Mouse (Mus musculus) layer of hippocampus, postnatal 14 days (tissue): ENCODE data around the gene 1700016D06Rik. TPM values are rescaled to one million over a fixed set of nuclear protein-coding genes. Genes with fewer than 3 reads are reported as not detected.
"Not testable (repeated sequence)": the region's sequence is repeated elsewhere in the genome, so short reads cannot be mapped to it uniquely, and the experiment has no call there.

Experiments
- DNase-seq, 2 experiments: peaks; one replicate each; pipeline ENCODE4 v3.0.0; 2021 to 2022; ENCODE audit warnings: low spot score in 2 of 2, mixed read lengths in 1 of 2
- total RNA-seq, 2 experiments: library from RNA; stranded (reverse); gene quantifications; 2 replicates each; pipeline ENCODE4 v1.2.3; 2021

The 1700016D06Rik gene
- total RNA-seq, 2 experiments from 2014 or later: not detected

- no peak for DNase-seq
Observed at GRCm38 (mm10) chr8:11703789-11704188, 2.9 kb upstream of the 1700016D06Rik start.

GRCm38 (mm10) chr8:11701428-11701827 lies 565 bp upstream of the 1700016D06Rik start:
- DNase-seq: no peak

DNA sequence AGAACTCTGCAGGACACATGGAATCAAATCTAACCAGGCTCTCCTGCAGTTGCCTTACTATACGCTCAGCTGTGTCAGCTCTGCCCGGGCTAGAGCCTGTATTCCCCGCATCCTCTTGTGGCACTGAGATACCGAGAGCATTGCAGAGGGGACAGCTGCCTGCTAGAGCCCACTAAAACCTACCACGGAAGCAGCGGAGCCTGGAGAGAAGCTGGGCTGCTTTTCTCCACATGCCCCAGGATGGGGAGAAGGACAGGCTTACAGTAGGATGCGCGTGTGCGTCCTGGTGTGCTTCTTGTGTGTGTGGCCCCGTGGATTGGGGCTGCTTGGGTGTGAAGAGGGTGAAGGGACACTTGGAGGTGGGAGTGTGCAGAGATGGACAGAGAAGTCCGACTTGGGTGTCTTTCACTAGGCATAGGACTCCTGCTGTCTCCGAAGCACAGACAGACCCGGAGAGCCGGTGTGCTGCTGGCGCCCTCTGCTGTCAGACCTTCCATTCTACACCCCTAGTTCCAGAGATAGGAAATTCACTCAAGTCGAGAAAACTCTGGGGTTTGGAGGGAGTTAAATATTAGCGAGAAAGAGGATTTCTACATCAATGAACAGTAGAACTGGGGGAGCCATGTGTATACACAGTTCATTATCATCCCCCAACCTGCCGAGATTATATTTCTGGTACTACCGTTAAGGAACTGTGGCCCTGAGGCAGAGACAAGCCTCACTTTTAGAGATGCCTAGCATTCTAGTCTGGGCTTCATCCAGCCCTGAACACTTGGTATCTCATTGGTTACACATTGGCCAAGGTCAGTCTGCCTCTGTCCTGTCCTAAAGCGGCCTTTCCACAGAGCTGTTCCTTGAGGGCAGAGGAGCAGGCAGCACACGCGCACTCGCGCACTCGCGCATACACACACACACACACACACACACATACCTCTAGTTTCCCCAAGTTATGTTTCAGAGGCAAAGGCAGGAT lies 517 bp downstream of the 1700016D06Rik start:
- DNase-seq: peak; percentile 83 to 88

DNA sequence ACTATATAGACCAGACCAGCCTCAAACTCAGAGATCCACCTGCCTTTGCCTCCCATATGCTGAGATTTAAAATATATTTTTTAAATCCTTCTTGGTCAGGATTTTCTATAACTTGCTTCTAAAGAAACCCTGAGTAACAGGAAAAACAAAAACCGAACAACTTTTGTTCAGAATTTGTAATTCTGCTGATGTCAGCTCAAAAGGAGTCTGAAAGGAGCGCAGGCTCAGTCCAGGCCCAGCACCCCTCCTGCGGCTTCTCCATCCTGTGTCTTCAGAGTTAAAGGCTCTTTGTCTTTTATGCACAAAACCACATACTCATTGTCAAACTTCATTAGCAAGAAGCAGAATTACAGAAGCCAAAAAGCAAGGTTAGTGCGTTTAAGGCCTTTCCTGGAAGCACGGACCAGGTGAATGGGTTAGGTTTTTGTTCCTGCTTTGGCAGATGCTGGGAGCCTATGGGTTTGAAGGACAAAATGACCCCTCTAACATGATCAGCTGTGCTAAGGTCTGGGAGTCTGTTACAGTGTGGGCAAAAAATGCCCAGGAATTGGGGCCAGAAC lies 1.3 kb downstream of the 1700016D06Rik start:
- DNase-seq: no peak

- DNase-seq: no peak
Observed at GRCm38 (mm10) chr8:11697467-11697866, 3.4 kb downstream of the 1700016D06Rik start.

DNA sequence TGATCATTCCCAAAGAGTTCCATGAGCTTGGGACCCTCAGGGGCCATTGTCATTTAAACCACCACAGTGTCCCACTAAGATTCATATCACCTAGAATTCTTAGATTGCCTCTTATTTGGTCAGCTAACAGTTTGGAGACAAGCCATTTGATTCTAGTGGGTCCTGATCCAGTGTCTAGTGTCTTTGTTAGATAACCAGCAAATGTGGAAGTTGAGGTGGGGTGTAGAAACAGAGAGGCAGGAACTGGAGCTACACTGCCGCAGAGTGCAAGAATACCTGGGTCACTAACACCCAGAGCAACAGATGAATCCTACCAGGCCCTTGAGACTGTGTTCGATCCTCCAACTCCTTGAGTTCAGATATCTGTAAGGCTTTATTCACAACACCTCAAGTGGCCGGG lies 4.7 kb downstream of the 1700016D06Rik start:
- no peak for DNase-seq

DNA sequence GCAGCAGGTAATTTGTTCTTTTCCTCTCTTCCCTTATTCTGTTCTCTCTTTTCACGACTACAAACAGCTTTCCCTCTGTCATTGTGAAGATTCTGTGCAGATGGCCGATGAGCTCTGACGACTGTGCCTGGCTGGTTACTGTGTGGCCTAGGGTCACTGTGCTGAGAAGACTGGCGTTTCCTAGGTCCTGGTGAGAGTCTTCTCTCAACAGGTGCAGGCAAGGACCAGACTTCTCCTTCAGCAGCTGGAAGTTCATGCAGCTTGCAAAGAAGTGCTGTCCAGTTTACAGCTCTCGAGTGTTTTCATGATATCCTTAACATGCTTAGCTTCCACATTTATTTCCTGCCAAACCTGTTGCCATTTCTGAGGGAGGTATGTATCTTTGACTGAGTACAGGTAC lies 6.9 kb downstream of the 1700016D06Rik start:
- no peak for DNase-seq

- DNase-seq: no peak
Observed at GRCm38 (mm10) chr8:11692455-11692854, 8.4 kb downstream of the 1700016D06Rik start.

DNA sequence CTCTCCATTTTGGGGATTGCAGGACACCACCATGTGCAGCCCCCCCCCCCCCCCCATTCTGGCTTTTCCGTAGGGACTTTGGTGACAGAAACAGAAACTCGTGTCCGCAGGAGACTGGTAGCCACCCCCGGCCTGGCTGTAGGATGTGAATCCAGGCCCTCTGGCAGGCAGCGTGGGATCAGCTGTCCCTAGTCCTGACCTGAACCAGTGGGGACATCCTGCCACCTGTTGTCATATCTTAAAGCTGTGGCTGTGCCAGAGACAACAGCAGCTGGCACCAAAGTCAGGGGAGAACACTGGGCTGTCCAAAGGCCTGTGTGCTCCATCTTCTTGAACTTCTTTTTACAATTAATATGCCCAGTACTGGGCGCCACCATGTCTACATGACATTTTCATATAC lies 9.1 kb downstream of the 1700016D06Rik start:
- DNase-seq: no peak

DNA sequence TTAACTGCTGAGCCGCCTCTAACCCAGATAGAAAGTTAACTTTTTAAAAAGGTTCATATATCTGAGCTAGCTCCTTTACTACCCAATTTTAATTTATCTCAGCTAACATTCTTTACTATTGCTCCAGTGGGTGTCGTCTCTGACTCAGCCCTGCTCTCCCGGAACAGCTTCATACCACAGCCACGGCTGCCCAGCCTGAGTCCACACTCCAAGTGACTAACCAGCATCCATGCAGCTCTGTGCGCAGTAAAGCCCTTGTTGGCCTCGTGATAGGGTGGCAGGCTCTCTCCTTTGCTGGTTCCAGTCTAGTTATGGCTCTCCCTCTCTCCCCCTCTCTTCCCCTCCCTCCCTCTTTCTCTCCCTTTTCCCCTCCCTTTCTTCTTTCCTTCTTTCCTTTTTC lies 9.6 kb downstream of the 1700016D06Rik start:
- DNase-seq: no peak

DNA sequence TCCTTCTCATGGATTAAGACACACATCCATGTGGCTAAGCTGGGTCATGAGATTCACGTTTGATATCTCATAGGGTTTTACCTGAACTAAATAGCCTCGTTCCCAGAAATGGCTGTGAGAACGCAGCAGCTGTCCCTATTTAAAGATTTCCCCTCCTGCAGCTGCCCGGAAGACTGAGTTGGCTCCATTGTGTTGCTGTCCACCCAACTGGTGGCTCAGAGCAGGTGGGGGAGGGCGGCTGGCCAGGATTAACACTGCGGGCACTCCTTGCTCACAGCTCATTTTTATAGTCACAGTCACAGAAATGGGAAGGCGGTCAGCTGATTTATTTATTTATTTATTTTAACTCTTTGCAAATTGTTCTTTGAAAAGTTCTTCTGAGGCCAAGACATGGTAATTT lies 10.9 kb downstream of the 1700016D06Rik start:
- DNase-seq: no peak

DNA sequence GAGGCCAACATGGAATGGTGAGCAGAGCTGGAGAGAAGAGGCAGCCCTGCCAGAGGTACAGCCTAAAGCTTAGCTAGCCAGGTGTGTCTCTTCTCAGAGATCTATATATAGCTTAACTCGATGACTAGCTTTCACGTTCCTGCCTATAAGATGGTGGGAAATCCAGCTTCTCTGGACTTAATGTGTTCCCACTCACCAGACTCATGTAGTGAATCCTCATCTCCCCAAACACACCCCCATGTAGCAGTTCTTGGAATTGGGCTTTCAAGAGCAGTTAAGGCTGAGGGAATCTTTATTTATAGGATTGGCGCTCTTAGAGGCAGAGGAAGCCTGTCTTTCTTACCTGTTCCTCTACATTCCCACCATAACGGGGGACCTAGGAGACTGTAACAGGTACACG lies 13.6 kb downstream of the 1700016D06Rik start:
- DNase-seq: no peak

DNA sequence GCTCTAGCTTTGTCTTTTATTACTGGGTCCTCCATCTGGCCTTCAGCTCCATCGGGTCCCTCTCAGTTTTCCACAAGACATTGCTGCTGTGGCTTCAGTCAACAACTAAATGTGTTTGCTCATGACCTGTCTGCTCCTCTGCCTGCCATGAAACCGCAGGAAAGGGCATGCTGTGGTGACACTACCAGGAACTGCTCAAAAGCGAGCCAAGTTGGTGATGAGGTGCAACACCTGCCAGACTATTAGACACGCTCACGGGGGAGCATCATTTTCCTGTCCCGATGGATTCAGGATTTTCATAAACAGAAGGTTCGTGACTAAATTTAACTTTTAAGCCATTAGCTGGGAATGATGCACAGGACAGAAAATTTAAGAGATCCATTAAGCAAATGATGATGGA lies 16.3 kb downstream of the 1700016D06Rik start:
- no peak for DNase-seq

DNA sequence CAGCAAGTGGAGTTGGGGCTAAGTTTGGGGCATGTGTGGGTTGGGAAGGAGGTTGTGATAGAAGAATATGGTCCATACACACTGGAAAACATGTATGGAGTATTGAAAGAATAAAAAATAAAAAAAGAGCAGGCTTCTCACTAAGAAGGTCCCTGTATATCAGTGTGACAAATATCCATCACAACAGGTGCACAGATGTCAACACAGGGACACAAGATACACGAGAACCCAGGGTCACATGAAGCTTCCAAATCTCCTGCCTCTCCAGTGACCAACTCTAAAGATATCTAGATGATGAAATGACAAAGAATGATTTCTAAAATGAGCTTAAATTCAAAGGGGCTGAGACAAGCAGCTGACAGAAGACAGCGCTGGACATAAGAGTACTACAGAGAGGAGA lies 32.6 kb downstream of the 1700016D06Rik start:
- no peak for DNase-seq

GRCm38 (mm10) chr8:11666023-11666716 lies 34.7 kb downstream of the 1700016D06Rik start:
- DNase-seq: not testable (repeated sequence)

DNA sequence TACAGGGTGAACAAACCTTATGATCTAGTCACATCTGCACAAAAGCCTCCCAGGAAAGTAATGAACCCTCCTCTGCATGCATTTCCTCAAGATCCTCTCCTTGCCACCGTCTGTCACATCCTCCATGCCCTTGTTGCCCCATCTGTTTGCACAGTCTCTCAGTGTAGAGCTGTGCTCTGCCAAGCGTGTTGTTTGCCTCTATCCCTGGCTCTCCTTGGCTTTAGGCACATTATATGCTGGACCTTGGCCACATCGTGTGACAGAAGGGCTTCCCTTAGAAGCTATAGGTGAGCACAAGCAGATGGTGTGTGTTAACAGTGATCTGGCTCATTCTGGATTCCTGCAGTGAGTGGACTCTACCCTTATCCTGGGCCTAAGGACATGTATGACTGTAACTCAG lies 38.9 kb downstream of the 1700016D06Rik start:
- DNase-seq: no peak

DNA sequence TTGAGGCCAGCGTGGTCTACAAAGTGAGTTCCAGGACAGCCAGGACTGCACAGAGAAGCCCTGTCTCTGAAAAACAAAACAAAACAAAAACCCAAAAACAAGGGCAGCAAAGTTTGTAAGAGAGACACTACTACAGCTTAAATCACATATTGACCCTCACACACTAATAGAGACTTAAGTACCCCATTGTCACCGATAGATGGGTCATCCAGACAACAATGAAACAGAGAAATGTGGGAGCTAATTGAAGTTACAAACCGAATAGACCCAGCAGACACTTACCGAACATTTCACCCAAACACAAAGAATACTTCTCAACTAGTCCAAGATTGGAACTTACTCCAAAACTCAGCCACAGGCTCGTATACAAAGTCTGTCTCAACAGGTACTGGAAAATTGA lies 50.8 kb downstream of the 1700016D06Rik start:
- no peak for DNase-seq

DNA sequence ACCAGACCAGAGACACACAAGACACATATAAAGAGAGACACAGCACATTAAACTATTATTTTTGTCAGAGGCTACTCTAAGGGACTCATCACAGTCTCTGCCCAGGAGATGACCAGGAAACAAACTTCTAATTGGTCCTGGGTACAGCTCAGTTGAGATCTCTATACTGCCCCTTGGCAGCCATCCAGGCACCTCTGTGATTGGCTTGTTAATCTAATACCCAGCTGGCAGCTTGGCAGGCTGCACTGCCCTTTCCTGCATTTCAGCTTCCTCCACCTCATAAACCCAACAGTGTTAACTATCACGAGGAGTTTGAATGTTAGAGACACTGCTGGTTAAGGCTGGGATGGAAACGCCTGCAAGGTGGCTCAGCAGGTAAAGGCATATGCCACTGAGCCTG lies 57.7 kb downstream of the 1700016D06Rik start:
- no peak for DNase-seq

DNA sequence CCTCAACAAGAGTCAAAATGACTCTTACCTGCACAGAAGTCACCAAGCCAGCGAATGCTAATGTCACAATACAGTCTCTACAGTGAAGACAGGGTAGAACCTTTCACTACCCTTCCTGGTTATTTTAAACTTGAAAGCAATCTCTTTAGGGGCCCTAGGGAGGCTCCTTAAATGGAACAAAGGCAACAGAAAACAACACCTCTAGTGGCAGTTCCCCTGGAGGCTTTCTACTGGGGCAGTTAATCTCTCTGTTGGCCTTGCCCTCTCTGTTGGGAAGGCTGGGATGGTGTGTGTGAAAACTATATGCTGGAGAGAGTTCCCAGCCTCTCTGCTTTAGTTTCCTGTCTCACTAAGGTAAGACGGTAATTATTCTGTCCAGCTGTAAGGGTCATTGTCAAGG lies 60.3 kb downstream of the 1700016D06Rik start:
- no peak for DNase-seq

GRCm38 (mm10) chr8:11637531-11637930 lies 63.3 kb downstream of the 1700016D06Rik start:
- no peak for DNase-seq

DNA sequence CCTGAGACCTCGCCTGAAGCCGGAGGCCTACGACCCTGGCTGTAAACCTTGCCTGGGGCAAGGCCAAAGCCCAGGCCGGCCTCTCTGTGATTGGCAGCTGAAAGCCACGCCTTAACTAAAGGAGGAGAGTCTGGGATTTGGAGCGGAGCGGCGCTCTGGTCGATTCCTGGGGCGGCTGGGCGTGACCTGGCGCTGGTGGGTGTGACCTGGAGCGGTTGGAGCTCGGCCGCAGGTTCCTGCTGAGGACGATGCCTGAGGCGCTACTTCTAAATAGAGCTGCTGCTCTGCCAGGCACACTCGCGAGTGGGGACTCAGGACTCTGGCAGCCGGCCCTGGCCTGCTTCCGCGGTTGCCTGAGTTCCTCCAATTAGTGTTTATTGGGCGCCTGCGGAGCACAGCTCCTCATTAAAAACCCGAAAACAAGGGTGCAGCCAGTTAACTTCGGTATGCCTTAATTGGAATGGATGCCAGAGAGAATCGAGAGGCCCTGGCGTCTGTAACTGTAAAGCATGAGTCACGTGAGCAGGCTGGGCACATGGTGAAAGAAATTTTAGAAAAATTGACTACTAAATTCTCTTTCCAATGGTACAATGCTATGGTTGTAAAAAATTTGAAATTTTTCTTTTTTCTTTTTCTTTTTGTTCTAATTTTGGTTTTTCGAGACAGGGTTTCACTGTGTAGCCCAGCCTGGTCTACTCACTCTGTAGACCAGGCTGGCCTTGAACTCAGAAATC lies 64.4 kb downstream of the 1700016D06Rik start:
- DNase-seq: peak; percentile 87 to 94
